Mouse (Mus musculus): ENCODE data around the gene Kctd18. TPM values are rescaled to one million over a fixed set of nuclear protein-coding genes. Genes with fewer than 3 reads are reported as not detected.

The Kctd18 gene
- polyA plus RNA-seq, 1 experiment from 2014 or later = 3.7 TPM

DNA sequence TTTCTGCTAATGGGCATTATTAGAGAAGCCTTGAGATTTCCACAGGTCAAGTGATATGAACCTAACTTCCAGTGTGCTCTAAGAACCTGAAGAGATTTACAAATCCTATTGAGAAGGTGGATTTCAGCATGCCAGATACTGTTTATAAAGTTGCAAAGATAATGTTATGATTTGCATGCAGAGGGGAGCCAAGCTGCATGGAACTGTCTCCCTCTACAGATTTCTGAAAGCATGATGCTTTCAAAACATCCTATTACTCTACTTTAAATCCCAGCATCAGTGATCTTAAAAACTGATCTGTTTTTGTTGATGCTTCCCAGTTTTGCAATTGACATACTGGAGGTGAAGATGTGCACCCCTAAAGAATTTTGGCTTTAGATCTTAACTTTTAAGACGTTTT lies 84.5 kb downstream of the Kctd18 start:
- no peak for DNase-seq
- peaks cover 2% of the 10 kb centered on the region; the same call in 1 of the 2 replicates for H3K36me3 ChIP-seq (replicated peaks; ENCODE audit: insufficient read depth, low read length)
- no peaks in the 10 kb centered on the region for H3K27me3 ChIP-seq (ENCODE audit: insufficient read depth, low read length)
- H3K4me3 ChIP-seq (ENCODE audit: low read depth, low read length) = no peak overlapping the region
- H3K4me2 ChIP-seq (ENCODE audit: low read depth, low read length) = no peak overlapping the region
- H3K27ac ChIP-seq (ENCODE audit: low read depth) = no peak overlapping the region
- WGBS (ENCODE audit: insufficient replicate concordance) = 56% methylated on average over 1 of the region's 1 CpGs
- H3K9ac ChIP-seq (replicated peaks) = no peak overlapping the region
- H3K4me1 ChIP-seq (ENCODE audit: insufficient read depth) = no peaks in the 10 kb centered on the region
- TF ChIP-seq CTCF (IDR thresholded peaks at IDR 0.05; ENCODE audit: low read depth) (no peak), EP300 (IDR thresholded peaks at IDR 0.05; ENCODE audit: low read depth) (no peak)
- no peaks in the 10 kb centered on the region for H3K9me3 ChIP-seq (ENCODE audit: low read length)
- no peak for ATAC-seq

- DNase-seq = no peak
These were observed 100.2 kb downstream of the Kctd18 start for GRCm38 (mm10) chr1:57918567-57918966.

DNA sequence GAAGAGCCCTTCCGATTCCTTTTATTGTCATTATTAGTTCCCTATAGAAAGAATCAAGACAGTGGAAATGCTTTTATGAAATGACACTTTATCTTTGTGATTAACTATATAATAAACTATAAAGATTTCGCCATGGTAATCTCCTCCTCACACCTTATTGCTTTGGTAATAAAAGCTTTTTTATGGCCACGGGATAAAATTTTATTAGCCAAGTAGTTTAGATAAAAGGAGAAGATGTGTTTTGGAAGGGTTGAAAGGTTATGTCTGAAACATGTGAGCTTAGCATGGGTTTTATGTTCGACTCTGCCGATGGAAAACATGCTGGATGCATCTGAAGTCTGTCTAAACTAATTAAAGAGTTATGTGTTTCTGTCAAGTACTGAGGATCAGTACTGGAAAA lies 101.4 kb downstream of the Kctd18 start:
- no peaks in the 10 kb centered on the region for H3K36me3 ChIP-seq (replicated peaks; ENCODE audit: insufficient read depth, low read length)
- ATAC-seq = no peak
- no peak overlapping the region for H3K4me2 ChIP-seq (ENCODE audit: low read depth, low read length)
- no peak overlapping the region for H3K9ac ChIP-seq (replicated peaks)
- no peak for DNase-seq
- no peak for TF ChIP-seq CTCF (IDR thresholded peaks at IDR 0.05; ENCODE audit: low read depth)
- no peaks in the 10 kb centered on the region for H3K27me3 ChIP-seq (ENCODE audit: insufficient read depth, low read length)
- no peak overlapping the region for H3K27ac ChIP-seq (ENCODE audit: low read depth)
- no peaks in the 10 kb centered on the region for H3K4me1 ChIP-seq (ENCODE audit: insufficient read depth)
- H3K9me3 ChIP-seq (ENCODE audit: low read length) = no peaks in the 10 kb centered on the region
- H3K4me3 ChIP-seq (ENCODE audit: low read depth, low read length) = no peak overlapping the region
- WGBS (ENCODE audit: insufficient replicate concordance) = 73% methylated on average over 5 of the region's 5 CpGs

More at GRCm38 (mm10) chr1:57918567-57918966, 100.2 kb downstream of the Kctd18 start:
- WGBS (ENCODE audit: insufficient replicate concordance) = 77% methylated on average over 4 of the region's 4 CpGs
- ATAC-seq = no peak
- Histone ChIP-seq H3K27me3 (ENCODE audit: insufficient read depth, low read length) (no peaks in the 10 kb centered on the region), H3K4me3 (ENCODE audit: low read depth, low read length) (no peak overlapping the region), H3K9me3 (ENCODE audit: low read length) (no peaks in the 10 kb centered on the region), H3K36me3 (replicated peaks; ENCODE audit: insufficient read depth, low read length) (no peaks in the 10 kb centered on the region), H3K4me2 (ENCODE audit: low read depth, low read length) (no peak overlapping the region), H3K27ac (ENCODE audit: low read depth) (no peak overlapping the region), H3K4me1 (ENCODE audit: insufficient read depth) (no peaks in the 10 kb centered on the region), H3K9ac (replicated peaks) (no peak overlapping the region)
- TF ChIP-seq EP300 (IDR thresholded peaks at IDR 0.05; ENCODE audit: low read depth) (no peak), CTCF (IDR thresholded peaks at IDR 0.05; ENCODE audit: low read depth) (no peak)

GRCm38 (mm10) chr1:57911561-57911960 lies 107.2 kb downstream of the Kctd18 start:
- H3K4me2 ChIP-seq (ENCODE audit: low read depth, low read length) = no peak overlapping the region
- WGBS (ENCODE audit: insufficient replicate concordance) = 81% methylated on average over 6 of the region's 6 CpGs
- no peak for DNase-seq
- H3K9me3 ChIP-seq (ENCODE audit: low read length) = no peaks in the 10 kb centered on the region
- no peak overlapping the region for H3K9ac ChIP-seq (replicated peaks)
- TF ChIP-seq CTCF (IDR thresholded peaks at IDR 0.05; ENCODE audit: low read depth) = no peak
- TF ChIP-seq EP300 (IDR thresholded peaks at IDR 0.05; ENCODE audit: low read depth) = no peak
- H3K27ac ChIP-seq (ENCODE audit: low read depth) = no peak overlapping the region
- H3K36me3 ChIP-seq (replicated peaks; ENCODE audit: insufficient read depth, low read length) = peaks cover 2% of the 10 kb centered on the region; the same call in 1 of the 2 replicates
- H3K4me1 ChIP-seq (ENCODE audit: insufficient read depth) = no peaks in the 10 kb centered on the region
- no peak overlapping the region for H3K4me3 ChIP-seq (ENCODE audit: low read depth, low read length)
- no peak for ATAC-seq
- no peaks in the 10 kb centered on the region for H3K27me3 ChIP-seq (ENCODE audit: insufficient read depth, low read length)

DNA sequence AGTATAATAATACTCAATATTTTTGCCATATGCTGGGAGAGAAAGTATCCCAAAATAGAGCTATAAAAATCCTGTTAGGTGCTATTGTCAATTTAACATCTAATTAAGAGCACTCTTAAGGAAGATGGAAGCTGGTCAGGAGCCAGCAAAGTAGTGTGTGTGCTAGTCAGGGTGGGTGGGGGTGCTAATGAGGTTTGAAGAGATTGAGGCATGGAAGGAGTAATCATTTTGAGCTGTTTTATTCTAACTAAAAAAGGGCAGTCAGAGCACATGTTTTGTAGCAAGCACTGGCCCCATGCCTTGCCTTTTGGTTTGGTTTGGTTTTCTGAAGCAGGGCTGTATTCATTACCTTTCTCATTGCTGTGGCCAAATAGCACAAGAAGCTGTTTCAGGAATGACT lies 112.4 kb downstream of the Kctd18 start:
- H3K4me1 ChIP-seq (ENCODE audit: insufficient read depth) = no peaks in the 10 kb centered on the region
- H3K27me3 ChIP-seq (ENCODE audit: insufficient read depth, low read length) = no peaks in the 10 kb centered on the region
- ATAC-seq (no peak), DNase-seq (no peak)
- H3K9ac ChIP-seq (replicated peaks) = no peak overlapping the region
- H3K27ac ChIP-seq (ENCODE audit: low read depth) = no peak overlapping the region
- H3K4me2 ChIP-seq (ENCODE audit: low read depth, low read length) = no peak overlapping the region
- no peak for TF ChIP-seq EP300 (IDR thresholded peaks at IDR 0.05; ENCODE audit: low read depth)
- no peak for TF ChIP-seq CTCF (IDR thresholded peaks at IDR 0.05; ENCODE audit: low read depth)
- peaks cover 2% of the 10 kb centered on the region; the same call in 1 of the 2 replicates for H3K36me3 ChIP-seq (replicated peaks; ENCODE audit: insufficient read depth, low read length)
- H3K9me3 ChIP-seq (ENCODE audit: low read length) = no peaks in the 10 kb centered on the region
- no peak overlapping the region for H3K4me3 ChIP-seq (ENCODE audit: low read depth, low read length)

GRCm38 (mm10) chr1:57905912-57906311 lies 112.8 kb downstream of the Kctd18 start:
- TF ChIP-seq CTCF (IDR thresholded peaks at IDR 0.05; ENCODE audit: low read depth) (no peak), EP300 (IDR thresholded peaks at IDR 0.05; ENCODE audit: low read depth) (no peak)
- no peak for ATAC-seq
- Histone ChIP-seq H3K9ac (replicated peaks) (no peak overlapping the region), H3K9me3 (ENCODE audit: low read length) (no peaks in the 10 kb centered on the region), H3K4me1 (ENCODE audit: insufficient read depth) (no peaks in the 10 kb centered on the region), H3K4me3 (ENCODE audit: low read depth, low read length) (no peak overlapping the region), H3K36me3 (replicated peaks; ENCODE audit: insufficient read depth, low read length) (peaks cover 2% of the 10 kb centered on the region; the same call in 1 of the 2 replicates), H3K27ac (ENCODE audit: low read depth) (no peak overlapping the region), H3K27me3 (ENCODE audit: insufficient read depth, low read length) (no peaks in the 10 kb centered on the region), H3K4me2 (ENCODE audit: low read depth, low read length) (no peak overlapping the region)
- no peak for DNase-seq
- WGBS (ENCODE audit: insufficient replicate concordance) = 74% methylated on average over 3 of the region's 3 CpGs

Other genes starting within 250 kb of the Kctd18 start
- 9.9 and 10.2 TPM in 2 replicates for gene Spats2l, start 244.8 kb downstream of the Kctd18 start, polyA plus RNA-seq (2015; fragmentation: Nextera tagmentation; extraction: Ambion mirVana)
- gene Sgo2a, start 23.0 kb downstream of the Kctd18 start, polyA plus RNA-seq (2015; fragmentation: Nextera tagmentation; extraction: Ambion mirVana) = 4.1 and 4.6 TPM in 2 replicates
- 0.33 and 0.42 TPM in 2 replicates for gene Aox1, start 11.0 kb upstream of the Kctd18 start, polyA plus RNA-seq (2015; fragmentation: Nextera tagmentation; extraction: Ambion mirVana)
- gene Aox3, start 94.2 kb upstream of the Kctd18 start, polyA plus RNA-seq (2015; fragmentation: Nextera tagmentation; extraction: Ambion mirVana) = 14.3 and 16.9 TPM in 2 replicates
- not detected in 2 replicates for gene Aox4, start 191.4 kb upstream of the Kctd18 start, polyA plus RNA-seq (2015; fragmentation: Nextera tagmentation; extraction: Ambion mirVana)

All from liver, postnatal 0 days (tissue).